Mouse (Mus musculus) layer of hippocampus, postnatal 10 days (tissue): ENCODE measurements around the gene Ankfn1. TPM values are rescaled to one million over a fixed set of nuclear protein-coding genes. Genes with fewer than 3 reads are reported as not detected.

Experiments used
- DNase-seq, 2 experiments: peaks; one replicate each; pipeline ENCODE4 v3.0.0; 2021; ENCODE audit warnings: low spot score in 2 of 2
- total RNA-seq, 2 experiments: library from RNA; stranded (reverse); gene quantifications; 2 replicates each; pipeline ENCODE4 v1.2.3; 2021

The Ankfn1 gene
- total RNA-seq, 2 experiments from 2014 or later, result 5.8 to 8.6 TPM

DNA sequence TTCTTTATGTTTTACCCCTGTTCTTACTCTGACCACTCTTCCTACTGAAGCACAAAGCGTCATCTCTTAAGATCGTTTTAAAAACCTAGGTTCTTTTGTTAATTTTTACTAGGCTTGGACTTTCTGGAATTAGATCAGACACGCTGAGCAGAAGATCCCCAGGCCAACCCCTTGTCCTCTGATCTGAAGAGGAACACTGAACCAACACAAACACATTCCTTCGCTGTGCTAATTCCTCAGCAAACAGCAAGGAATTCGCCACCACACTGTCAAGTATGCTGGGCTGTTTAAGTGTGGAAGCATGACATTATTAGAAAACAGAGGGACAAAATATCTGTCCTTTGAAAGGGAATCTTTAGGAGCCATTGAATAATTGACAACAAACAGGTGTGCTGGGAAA is 300.5 kb downstream of the Ankfn1 start:
- no peak for DNase-seq

DNA sequence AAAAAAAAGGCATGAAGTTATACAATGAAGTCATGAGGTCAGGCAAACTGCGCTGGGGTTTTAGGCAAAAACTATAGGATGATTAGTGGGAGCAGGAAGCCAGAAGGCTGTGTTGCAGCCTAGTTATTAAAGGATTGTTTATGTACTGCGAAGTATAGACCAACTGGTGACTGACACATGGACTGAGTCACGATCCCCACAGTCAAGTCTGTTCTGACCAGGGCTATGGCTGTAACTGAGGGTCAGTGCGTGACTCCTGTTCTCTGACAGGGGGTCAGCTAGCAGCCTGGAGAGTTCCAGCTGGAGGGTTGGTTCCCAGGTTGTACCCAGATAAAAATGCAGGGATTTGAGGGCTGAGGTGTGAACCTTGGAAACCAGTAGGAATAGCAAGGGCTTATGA is 301.4 kb downstream of the Ankfn1 start:
- DNase-seq, result no peak

DNA sequence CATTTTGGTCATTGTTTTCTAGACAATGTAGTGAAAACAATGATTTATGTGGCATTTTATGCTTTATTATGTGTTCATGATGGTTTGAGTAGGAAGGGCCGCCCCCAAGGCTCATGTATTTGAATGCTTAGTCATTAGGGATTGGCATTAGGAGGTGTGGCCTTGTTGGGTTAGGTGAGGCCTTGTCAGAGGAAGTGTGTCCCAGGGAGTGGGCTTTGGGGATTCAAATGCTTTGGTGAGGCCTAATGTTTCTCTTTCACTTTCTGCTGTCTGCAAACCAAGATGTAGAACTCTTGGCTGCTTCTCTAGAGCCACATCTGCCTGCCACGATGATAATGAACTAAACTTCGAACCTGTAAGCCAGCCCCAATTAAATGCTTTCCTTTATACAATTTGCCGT is 304.6 kb downstream of the Ankfn1 start:
- DNase-seq, result no peak

DNA sequence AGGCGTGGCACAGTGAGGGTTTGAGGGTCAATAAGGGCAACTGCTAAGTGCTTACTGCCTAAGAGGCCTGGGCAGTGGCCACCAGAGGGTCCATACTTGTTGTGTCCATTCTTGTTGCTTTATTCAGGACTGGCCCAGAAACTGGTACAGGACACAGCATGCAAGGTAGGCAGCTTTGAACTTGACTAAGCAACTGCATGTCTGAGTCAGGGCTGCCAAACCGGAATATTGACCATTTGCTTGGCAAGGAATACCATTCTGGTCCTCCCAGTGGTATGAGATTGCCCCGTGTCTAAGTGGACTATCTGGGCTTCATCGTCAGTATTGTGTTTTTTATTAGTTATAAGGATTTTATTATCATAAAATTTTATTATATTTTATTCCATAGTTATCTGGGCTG is 312.1 kb downstream of the Ankfn1 start:
- DNase-seq, result no peak

DNA sequence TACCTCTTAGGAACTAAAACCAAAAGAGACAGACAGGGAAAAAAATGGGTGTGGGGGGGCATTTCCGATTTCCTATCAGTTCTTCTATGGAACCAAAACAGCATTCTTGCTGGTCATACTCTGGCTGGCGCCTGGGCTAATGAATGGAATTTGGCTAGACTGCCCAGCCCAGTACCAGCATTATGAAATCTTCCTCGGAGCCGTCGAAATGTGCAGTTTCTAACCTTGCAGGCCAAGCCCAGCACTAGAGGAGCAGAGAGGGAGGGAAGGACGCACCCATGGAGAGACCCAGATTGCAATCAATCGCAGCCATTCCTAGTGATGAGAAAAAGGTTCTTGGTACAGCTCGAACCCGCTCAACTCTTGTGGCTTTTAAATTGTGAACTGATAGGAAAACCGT is 315.2 kb downstream of the Ankfn1 start:
- DNase-seq, result no peak

DNA sequence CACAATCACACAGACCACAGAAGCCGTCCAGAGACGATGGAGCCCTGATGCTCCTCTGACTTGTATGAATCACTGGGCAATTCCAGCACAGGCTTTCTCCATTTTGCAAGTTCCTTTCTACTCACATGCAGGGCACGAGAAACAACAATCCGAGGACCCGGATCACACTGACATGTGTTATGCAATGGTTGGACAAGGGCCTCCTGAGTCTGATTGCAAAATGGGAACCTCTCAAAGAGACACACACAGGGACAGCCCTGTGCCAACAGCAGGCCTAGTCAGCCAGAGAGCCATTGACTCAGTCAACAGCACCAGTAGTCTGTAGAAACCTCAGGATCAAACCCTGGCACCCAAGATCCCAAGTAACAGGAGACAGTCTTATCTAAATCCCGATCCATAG is 318.0 kb downstream of the Ankfn1 start:
- DNase-seq, result no peak

DNA sequence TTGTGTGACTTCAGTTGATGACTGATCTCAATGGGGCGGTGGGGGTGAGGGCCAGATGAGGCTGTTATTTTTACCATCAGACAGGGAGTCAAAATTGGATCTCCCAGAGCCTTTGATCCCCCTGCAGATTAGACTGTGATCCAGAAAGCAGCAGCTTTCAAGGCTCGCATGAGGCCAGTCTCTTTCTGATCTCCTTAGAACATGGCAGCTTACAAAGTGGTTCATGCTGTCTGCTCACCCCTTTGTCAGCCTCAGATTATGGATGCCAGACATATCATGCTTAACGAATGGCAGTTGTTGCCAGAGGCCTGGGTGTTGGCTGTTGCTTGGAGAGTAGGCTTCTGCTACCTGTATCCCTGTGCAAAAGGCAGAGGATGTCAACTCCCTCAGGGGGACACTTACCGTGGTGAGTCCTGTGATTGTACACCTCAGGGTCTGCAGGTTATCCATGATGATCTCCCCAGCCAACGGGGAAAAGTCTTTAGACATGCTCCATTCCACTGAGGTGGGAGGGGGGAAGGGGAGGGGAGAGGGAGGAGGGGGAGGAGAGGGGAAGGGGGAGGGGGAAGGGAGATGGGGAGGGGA is 321.7 kb downstream of the Ankfn1 start:
- DNase-seq, result no peak

DNA sequence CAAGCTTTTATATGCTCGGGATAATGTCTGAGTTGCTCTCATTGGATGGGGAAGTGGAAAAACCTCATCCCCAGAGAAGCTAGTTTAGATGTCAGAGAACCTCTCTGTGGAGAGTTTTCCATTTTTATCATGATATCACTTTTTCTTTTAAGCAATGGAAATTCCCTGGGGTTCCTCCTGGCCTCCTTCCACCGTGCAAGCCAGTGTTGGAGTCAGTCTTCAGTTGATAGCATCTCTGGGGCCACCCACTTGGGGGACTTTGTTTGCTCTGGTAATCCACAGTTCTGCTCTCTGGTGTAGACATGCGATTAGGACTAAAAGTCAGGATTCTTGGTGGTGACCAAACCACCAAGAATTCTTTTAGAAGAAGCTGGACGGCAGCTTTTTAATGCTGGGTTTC is 322.8 kb downstream of the Ankfn1 start:
- DNase-seq, result no peak

DNA sequence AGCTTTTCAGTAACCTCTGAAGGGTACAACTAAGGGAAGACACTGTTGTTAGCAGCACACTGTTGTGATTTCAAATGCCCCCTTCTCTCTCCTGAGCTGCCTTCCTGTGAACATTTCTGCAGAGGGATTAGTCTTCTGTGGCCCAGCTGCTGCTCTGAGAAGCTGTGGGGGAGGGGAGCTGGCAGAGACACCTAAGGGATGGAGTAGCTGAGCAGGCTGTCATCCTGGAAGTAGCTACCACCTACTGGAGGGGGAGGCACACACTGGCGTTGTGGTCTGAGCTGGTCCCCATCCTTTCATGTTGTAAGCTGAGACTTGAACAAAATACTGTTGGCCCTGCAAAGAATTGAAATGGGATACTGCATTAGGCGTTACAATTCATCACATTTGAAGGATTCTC is 324.6 kb downstream of the Ankfn1 start:
- peak; percentile 15 to 28 for DNase-seq

DNA sequence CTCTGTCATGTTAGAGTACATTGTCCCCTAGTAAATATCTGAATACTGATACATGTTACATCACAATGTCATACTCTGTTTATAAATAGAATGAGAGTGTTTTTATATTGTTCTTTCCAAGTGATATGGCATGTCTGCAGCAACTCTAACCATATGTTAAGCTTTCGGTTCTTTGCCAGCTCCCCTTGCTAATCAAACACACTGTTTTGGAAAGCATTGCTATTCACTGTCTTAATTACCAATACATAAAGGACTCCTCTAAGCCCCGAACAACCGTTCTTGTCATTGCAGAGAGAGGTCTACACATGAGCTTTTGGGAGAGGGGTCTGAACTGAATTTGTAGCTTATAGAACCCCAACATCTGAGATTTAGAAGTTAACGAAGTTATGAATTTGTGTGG is 327.0 kb downstream of the Ankfn1 start:
- DNase-seq, result no peak

DNA sequence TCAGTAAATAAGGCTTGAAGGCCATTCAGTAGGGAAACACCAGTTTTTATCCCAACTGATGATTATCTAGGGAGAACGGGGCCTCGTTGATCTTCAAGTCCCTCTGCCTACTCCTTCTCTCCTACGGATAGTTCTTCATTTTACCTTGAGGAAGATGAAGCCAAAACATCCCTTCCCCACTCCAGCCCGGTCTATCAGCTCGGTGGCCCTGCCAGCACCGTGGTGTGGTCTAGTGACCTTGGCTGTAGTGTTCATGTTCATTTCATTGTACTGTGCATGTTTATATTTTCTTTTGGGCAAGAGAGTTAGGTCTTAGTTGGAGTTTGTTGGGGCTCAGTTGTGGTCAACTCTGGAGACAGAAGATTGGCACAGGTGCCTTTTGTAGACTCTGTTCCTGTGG is 328.5 kb downstream of the Ankfn1 start:
- no peak for DNase-seq

DNA sequence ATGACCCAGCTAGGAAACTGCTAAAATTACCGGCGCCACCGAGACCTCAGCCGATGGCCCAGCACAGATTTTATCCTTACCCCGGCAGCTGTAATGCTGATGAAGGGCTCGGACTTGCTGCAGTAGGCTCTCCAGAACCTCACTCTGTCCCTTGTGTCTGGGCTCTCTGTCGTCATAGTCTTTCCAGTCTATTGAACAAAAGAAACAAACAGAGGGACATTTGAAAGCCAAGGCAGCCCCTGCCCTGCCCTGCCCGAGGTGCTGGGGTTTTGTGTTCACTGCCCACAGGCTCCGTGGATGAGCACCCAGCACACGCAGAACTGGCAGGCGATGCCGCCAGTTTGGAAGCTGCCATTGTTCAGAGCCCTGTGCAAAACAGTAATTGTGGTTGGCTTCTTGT is 330.0 kb downstream of the Ankfn1 start:
- DNase-seq, result peak in 1 of 2 experiments; percentile 5

DNA sequence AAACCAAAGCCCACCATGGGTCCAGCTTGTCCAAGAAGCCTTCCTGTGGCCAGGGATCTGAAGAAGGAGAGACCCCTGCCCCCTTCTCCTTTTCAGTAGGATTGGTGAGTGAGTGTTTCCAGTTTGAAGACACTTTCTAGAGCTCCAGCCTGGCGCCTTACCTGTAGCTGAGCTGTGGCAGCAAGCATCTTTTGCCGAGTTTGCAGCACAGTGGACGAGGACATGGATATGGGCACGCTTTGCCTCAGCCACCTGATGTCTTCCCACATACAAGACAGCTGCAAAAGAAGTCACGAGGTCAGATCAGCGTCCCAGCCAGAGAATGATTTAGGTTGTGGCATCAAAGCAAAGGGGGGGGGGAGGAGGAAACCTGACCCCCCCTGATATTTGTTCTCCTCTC is 336.9 kb downstream of the Ankfn1 start:
- no peak for DNase-seq

DNA sequence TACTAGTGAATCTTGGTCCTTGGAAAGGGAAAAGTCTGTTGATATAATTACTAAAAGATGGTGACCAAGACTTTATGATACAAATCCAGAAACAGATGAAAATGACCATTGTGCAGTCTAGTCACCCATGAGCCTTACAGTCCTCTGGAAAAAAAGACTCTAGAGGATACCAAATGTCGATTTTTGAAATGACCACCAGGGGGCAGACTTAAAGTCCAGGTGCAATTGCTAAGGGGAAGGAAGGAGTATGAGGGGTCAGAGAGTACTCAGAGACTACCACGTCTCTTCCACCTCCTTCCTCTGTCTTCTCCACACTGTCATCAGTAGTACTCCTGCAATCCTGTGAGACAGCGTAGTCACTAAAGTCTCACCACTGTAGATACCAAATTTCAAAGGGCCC is 353.1 kb downstream of the Ankfn1 start:
- DNase-seq, result peak; percentile 9 to 20

DNA sequence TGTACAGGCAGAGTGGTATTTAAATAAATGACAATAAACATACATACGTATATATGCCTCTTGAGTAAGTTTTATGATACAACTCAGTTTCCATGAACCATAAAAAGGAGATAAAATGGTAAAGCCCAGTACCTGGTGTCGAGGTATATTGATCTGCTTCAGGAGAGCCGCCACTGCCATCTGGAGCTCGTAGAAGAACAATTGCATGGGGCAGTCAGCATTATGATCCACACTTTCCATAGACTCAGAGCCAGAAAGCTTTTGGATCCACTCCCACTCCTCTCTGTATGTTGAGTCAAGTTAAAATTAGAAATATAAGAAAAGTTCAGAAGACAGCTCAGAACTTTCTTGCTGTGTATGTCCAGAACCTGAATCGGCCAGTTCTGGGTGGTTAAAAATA is 354.8 kb downstream of the Ankfn1 start:
- no peak for DNase-seq

DNA sequence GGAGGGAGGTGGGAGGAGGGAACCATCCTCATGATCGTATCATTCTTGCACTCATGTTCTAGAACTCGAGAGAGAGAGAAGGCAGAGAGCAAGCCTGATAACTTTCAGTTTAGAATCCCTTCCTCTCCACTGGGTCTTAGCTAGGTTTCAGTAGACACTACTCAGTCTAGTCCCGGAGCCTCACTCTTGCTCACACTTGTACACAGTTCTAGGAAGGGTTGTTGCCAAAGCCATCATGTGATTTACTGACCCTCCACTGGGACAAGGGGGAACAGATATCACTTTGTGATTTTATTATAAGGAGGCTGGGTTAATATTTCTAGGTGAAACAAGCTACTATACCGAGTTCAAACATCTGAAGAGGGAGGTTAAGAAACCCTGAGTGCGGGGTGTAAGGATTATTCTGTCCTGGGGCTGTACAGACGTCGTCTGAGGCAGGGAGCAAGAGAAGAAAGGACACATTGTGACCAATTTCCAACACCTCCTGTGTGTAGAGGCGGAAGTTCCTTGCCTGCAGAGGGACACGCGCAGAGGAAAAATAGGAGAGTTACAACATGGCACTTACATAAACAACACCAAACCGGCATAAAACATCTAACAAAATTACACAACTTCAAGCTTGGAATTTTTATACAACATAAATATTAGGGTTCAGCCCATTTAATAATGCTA is 356.6 kb downstream of the Ankfn1 start:
- DNase-seq, result no peak

DNA sequence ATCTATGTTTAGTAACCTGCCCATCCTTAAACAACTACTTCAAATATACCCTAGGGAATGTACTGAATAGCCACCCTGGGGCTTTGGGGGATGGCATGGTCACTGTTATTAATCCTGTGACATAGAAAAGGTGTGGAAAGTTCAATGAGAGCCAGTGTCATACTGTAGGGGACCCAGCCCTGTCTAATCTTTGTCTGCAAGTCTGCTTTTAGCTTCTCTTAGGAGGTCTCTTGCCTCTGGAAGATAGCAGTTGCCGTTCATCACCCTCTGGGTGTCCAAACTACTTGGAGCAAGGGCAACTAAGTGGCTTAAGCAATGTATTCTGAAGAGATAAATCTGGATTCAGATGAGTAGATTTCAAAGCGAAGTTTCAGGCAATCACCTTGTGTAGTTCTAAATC is 357.6 kb downstream of the Ankfn1 start:
- DNase-seq, result no peak

DNA sequence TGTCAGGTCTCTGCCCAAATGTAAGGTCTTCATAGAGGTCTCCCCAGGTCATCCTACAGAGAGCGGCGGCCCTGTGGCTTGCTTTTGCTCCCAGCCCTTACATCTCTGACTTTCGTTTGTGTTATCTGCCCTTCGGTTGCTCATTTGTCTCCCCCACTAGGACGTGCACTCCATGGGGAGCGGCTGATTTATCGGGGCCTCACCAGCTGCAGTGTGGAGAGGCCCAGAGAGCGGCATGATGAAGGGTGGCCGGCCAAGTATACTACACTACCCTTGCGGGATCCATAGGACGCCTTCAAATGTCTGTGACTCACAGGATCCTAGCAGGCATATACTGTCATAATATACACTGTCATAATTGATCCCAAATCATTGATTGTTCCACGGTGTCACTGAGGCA is 358.8 kb downstream of the Ankfn1 start:
- DNase-seq, result no peak

DNA sequence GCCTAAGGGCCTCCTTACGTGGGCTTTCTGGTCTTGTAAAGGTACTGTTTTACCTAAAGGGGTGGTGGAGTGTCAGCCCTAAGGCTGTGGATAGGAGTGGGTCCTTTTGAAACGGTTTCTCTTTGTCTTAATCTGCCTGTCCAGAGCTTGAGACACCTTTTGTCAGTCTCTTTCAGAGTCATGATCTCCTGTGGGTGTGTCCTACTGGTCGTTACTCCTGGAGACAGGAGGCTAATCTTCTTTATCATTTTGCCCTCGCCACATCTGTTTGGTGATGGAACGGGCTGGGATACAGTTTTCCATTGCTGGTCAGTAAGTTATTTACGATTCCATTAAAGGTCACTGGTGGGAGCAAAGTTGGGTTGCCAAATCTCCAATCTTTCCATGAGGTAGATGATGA is 360.7 kb downstream of the Ankfn1 start:
- no peak for DNase-seq

DNA sequence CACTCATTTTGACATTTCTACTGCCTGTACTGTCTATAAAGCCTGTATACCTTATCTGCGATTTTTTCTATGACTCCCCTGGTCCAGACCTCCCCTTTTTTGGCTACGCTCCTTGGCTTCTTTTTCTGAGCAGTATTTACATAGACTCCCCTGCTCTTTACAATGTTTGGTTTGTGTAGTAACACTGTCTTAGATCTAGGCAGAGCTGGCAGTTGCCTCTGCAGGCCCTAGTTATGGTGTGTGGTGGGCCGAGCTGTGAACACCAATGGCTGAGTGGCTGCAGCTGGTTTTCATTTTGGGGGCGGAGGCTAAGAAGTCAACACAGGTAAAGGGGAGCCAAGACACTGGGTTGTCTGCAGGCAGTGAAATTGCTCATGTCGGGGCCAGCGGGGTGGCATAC is 368.7 kb downstream of the Ankfn1 start:
- DNase-seq, result no peak

DNA sequence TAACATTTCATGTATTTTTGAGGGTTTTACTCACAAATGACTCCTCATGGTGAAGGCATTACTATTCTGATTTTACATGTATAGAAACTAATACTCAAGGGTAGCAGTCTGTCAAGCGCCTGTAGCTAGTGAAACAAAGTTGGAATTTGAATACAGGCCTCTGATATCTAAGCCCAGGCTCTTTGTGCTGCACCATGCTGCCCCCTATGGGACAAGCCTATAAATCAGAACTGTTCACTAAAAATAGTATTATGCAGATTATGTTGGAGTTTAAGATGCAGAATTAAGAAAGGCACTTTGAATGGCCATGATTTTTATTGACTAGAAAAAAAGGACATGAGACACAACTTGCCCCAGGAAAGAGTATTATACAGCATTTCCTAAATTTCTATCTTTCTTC is 373.0 kb downstream of the Ankfn1 start:
- DNase-seq, result peak; percentile 11 to 20

DNA sequence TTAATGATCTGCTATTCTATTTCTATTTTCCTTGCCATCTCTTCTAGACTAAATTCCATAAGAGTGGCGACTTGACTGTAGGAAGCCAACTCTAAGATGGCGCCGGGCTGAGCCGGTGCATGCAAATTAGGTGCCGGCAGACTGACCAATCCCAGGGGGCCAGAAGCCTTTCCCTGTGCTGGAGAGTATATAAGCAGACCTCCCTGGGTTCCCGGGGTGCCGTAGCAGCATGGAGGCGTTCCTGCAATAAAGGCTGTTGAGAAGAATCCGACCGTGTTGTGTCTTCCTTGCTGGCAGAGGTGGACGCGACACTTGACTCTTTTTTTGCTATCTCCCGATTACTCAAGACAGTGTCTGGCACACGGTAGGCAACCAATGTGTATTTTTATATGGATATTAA is 374.0 kb downstream of the Ankfn1 start:
- DNase-seq, result no peak

DNA sequence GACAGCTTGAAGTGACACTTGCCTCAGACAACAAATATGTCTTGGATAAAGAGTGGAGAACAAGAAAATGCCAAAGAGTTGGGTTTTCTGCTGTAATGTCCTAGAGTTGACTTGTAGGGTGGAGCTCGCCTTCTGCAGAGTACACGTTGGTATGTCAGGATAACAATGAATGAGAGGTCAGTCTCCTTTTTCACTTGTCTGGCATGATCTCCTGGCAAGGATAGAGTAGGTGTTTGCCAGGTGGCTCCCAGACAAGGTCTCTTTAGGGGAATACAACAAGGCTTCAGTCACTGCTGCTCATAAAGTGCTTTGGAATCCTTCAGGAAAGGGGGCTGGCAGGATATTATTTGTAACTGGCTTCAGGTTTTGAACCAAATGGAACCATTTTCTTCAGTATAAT is 388.6 kb downstream of the Ankfn1 start:
- no peak for DNase-seq

DNA sequence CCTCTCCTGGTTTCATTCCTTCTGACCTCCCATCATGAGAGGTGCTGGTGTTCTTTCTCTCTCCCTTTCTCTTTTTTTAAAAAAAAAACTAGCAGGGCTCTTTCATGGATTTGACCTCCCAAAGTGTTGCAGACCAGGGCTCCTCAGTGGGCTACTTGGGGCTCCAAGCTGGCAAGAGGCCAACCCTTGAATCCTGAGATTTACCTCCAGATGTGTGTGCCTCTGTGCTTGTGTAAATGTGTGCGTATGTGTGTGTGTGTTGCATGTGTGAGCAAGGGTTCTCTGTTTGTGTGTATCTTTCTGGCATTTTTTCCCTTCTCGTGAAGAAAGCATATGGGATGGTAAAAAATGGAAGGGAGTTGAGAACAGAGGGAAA is 394.8 kb downstream of the Ankfn1 start:
- DNase-seq, result no peak
